Mouse (Mus musculus): Measurements from ENCODE around the gene Ak2. TPM values are rescaled to one million over a fixed set of nuclear protein-coding genes. Genes with fewer than 3 reads are reported as not detected.

Gene Ak2
- polyA plus RNA-seq, 1 experiment from 2014 or later: 106 TPM

GRCm38 (mm10) chr4:128969081-128969480, 22.7 kb upstream of the Ak2 start:
- 45% methylated on average over 5 of the region's 5 CpGs for WGBS (ENCODE audit: insufficient replicate concordance)
- H3K4me1 ChIP-seq (ENCODE audit: control insufficient read depth, low read depth, low read length): no peaks in the 10 kb centered on the region; the same call in 1 of the 2 replicates
- H3K4me2 ChIP-seq (ENCODE audit: low read depth, low read length): no peak overlapping the region
- no peak overlapping the region for H3K27ac ChIP-seq (ENCODE audit: low read length)
- H3K9ac ChIP-seq (ENCODE audit: low read depth, low read length): no peak overlapping the region
- no peaks in the 10 kb centered on the region for H3K9me3 ChIP-seq (replicated peaks; ENCODE audit: control insufficient read depth, low read length)
- H3K27me3 ChIP-seq (ENCODE audit: control insufficient read depth, insufficient read depth, low read depth, low read length): peaks cover 3% of the 10 kb centered on the region; the same call in 1 of the 2 replicates
- H3K36me3 ChIP-seq (ENCODE audit: control insufficient read depth, insufficient read depth): no peaks in the 10 kb centered on the region
- H3K4me3 ChIP-seq (ENCODE audit: low read depth, low read length): no peak overlapping the region
- ATAC-seq (ENCODE audit: low read depth): peak; percentile 50; the same call in 1 of the 2 replicates

GRCm38 (mm10) chr4:128969607-128970416, 21.9 kb upstream of the Ak2 start:
- Histone ChIP-seq H3K27ac (ENCODE audit: low read length) (no peak overlapping the region), H3K4me3 (ENCODE audit: low read depth, low read length) (no peak overlapping the region), H3K36me3 (ENCODE audit: control insufficient read depth, insufficient read depth) (no peaks in the 10 kb centered on the region), H3K9me3 (replicated peaks; ENCODE audit: control insufficient read depth, low read length) (no peaks in the 10 kb centered on the region), H3K27me3 (ENCODE audit: control insufficient read depth, insufficient read depth, low read depth, low read length) (peaks cover 3% of the 10 kb centered on the region; the same call in 1 of the 2 replicates), H3K4me1 (ENCODE audit: control insufficient read depth, low read depth, low read length) (no peaks in the 10 kb centered on the region; the same call in 1 of the 2 replicates), H3K9ac (ENCODE audit: low read depth, low read length) (no peak overlapping the region), H3K4me2 (ENCODE audit: low read depth, low read length) (no peak overlapping the region)
- 58% methylated on average over 18 of the region's 18 CpGs for WGBS (ENCODE audit: insufficient replicate concordance)
- no peak for ATAC-seq (ENCODE audit: low read depth)

GRCm38 (mm10) chr4:128970417-128970807, 21.3 kb upstream of the Ak2 start:
- WGBS (ENCODE audit: insufficient replicate concordance): 70% methylated on average over 7 of the region's 8 CpGs
- H3K9ac ChIP-seq (ENCODE audit: low read depth, low read length): no peak overlapping the region

GRCm38 (mm10) chr4:128971065-128971694, 20.6 kb upstream of the Ak2 start:
- H3K4me3 ChIP-seq (ENCODE audit: low read depth, low read length): no peak overlapping the region
- no peaks in the 10 kb centered on the region for H3K9me3 ChIP-seq (replicated peaks; ENCODE audit: control insufficient read depth, low read length)
- ATAC-seq (ENCODE audit: low read depth): peak; percentile 27
- no peaks in the 10 kb centered on the region; the same call in 1 of the 2 replicates for H3K4me1 ChIP-seq (ENCODE audit: control insufficient read depth, low read depth, low read length)
- WGBS (ENCODE audit: insufficient replicate concordance): 33% methylated on average over 14 of the region's 14 CpGs
- no peak overlapping the region for H3K27ac ChIP-seq (ENCODE audit: low read length)
- H3K27me3 ChIP-seq (ENCODE audit: control insufficient read depth, insufficient read depth, low read depth, low read length): peaks cover 3% of the 10 kb centered on the region; the same call in 1 of the 2 replicates
- H3K4me2 ChIP-seq (ENCODE audit: low read depth, low read length): no peak overlapping the region
- H3K9ac ChIP-seq (ENCODE audit: low read depth, low read length): no peak overlapping the region
- no peaks in the 10 kb centered on the region for H3K36me3 ChIP-seq (ENCODE audit: control insufficient read depth, insufficient read depth)

More at GRCm38 (mm10) chr4:128970417-128970807, 21.3 kb upstream of the Ak2 start:
- ATAC-seq (ENCODE audit: low read depth): no peak
- Histone ChIP-seq H3K9me3 (replicated peaks; ENCODE audit: control insufficient read depth, low read length) (no peaks in the 10 kb centered on the region), H3K36me3 (ENCODE audit: control insufficient read depth, insufficient read depth) (no peaks in the 10 kb centered on the region), H3K4me3 (ENCODE audit: low read depth, low read length) (no peak overlapping the region), H3K4me2 (ENCODE audit: low read depth, low read length) (no peak overlapping the region), H3K27ac (ENCODE audit: low read length) (no peak overlapping the region), H3K27me3 (ENCODE audit: control insufficient read depth, insufficient read depth, low read depth, low read length) (peaks cover 3% of the 10 kb centered on the region; the same call in 1 of the 2 replicates), H3K4me1 (ENCODE audit: control insufficient read depth, low read depth, low read length) (no peaks in the 10 kb centered on the region; the same call in 1 of the 2 replicates)

- H3K4me2 ChIP-seq (ENCODE audit: low read depth, low read length): no peak overlapping the region
- no peaks in the 10 kb centered on the region for H3K4me1 ChIP-seq (ENCODE audit: control insufficient read depth, low read depth, low read length)
- H3K27ac ChIP-seq (ENCODE audit: low read length): no peak overlapping the region
- no peak overlapping the region for H3K9ac ChIP-seq (ENCODE audit: low read depth, low read length)
- ATAC-seq (ENCODE audit: low read depth): no peak
- H3K4me3 ChIP-seq (ENCODE audit: low read depth, low read length): no peak overlapping the region
- H3K27me3 ChIP-seq (ENCODE audit: control insufficient read depth, insufficient read depth, low read depth, low read length): no peaks in the 10 kb centered on the region
- WGBS (ENCODE audit: insufficient replicate concordance): 76% methylated on average over 8 of the region's 8 CpGs
- no peaks in the 10 kb centered on the region for H3K9me3 ChIP-seq (replicated peaks; ENCODE audit: control insufficient read depth, low read length)
- no peaks in the 10 kb centered on the region for H3K36me3 ChIP-seq (ENCODE audit: control insufficient read depth, insufficient read depth)
Observed at GRCm38 (mm10) chr4:128974677-128975076, 17.1 kb upstream of the Ak2 start.

GRCm38 (mm10) chr4:128976577-128976976, 15.2 kb upstream of the Ak2 start:
- no peaks in the 10 kb centered on the region for H3K27me3 ChIP-seq (ENCODE audit: control insufficient read depth, insufficient read depth, low read depth, low read length)
- H3K36me3 ChIP-seq (ENCODE audit: control insufficient read depth, insufficient read depth): no peaks in the 10 kb centered on the region
- no peak overlapping the region for H3K27ac ChIP-seq (ENCODE audit: low read length)
- no peaks in the 10 kb centered on the region for H3K9me3 ChIP-seq (replicated peaks; ENCODE audit: control insufficient read depth, low read length)
- ATAC-seq (ENCODE audit: low read depth): no peak
- H3K4me3 ChIP-seq (ENCODE audit: low read depth, low read length): no peak overlapping the region
- no peak overlapping the region for H3K4me2 ChIP-seq (ENCODE audit: low read depth, low read length)
- H3K9ac ChIP-seq (ENCODE audit: low read depth, low read length): no peak overlapping the region
- no peaks in the 10 kb centered on the region for H3K4me1 ChIP-seq (ENCODE audit: control insufficient read depth, low read depth, low read length)
- WGBS (ENCODE audit: insufficient replicate concordance): 55% methylated on average over 4 of the region's 4 CpGs

- no peak overlapping the region for H3K27ac ChIP-seq (ENCODE audit: low read length)
- H3K4me1 ChIP-seq (ENCODE audit: control insufficient read depth, low read depth, low read length): no peaks in the 10 kb centered on the region
Observed at GRCm38 (mm10) chr4:128977217-128977616, 14.5 kb upstream of the Ak2 start.

GRCm38 (mm10) chr4:128978634-128979033, 13.1 kb upstream of the Ak2 start:
- no peak overlapping the region for H3K9ac ChIP-seq (ENCODE audit: low read depth, low read length)
- H3K4me2 ChIP-seq (ENCODE audit: low read depth, low read length): no peak overlapping the region
- 20% methylated on average over 1 of the region's 1 CpGs for WGBS (ENCODE audit: insufficient replicate concordance)
- no peak overlapping the region for H3K4me3 ChIP-seq (ENCODE audit: low read depth, low read length)
- no peaks in the 10 kb centered on the region for H3K36me3 ChIP-seq (ENCODE audit: control insufficient read depth, insufficient read depth)
- no peak overlapping the region for H3K27ac ChIP-seq (ENCODE audit: low read length)
- no peaks in the 10 kb centered on the region for H3K27me3 ChIP-seq (ENCODE audit: control insufficient read depth, insufficient read depth, low read depth, low read length)
- no peaks in the 10 kb centered on the region for H3K4me1 ChIP-seq (ENCODE audit: control insufficient read depth, low read depth, low read length)
- no peaks in the 10 kb centered on the region for H3K9me3 ChIP-seq (replicated peaks; ENCODE audit: control insufficient read depth, low read length)
- ATAC-seq (ENCODE audit: low read depth): no peak

More at GRCm38 (mm10) chr4:128977217-128977616, 14.5 kb upstream of the Ak2 start:
- no peaks in the 10 kb centered on the region for H3K9me3 ChIP-seq (replicated peaks; ENCODE audit: control insufficient read depth, low read length)
- ATAC-seq (ENCODE audit: low read depth): no peak
- WGBS (ENCODE audit: insufficient replicate concordance): 54% methylated on average over 3 of the region's 3 CpGs
- no peak overlapping the region for H3K4me3 ChIP-seq (ENCODE audit: low read depth, low read length)
- no peaks in the 10 kb centered on the region for H3K27me3 ChIP-seq (ENCODE audit: control insufficient read depth, insufficient read depth, low read depth, low read length)
- no peak overlapping the region for H3K9ac ChIP-seq (ENCODE audit: low read depth, low read length)
- no peak overlapping the region for H3K4me2 ChIP-seq (ENCODE audit: low read depth, low read length)
- no peaks in the 10 kb centered on the region for H3K36me3 ChIP-seq (ENCODE audit: control insufficient read depth, insufficient read depth)
